Mouse (Mus musculus) kidney, adult 8-10 months (tissue): ENCODE measurements around the gene Kansl1.
A peak's percentile ranks its signal among the peaks of the same experiment; 100 is the strongest.

Source experiments
- DNase-seq, 2 experiments: peaks; one replicate each; pipeline ENCODE4 v3.0.0; 2022

The Kansl1 gene

GRCm38 (mm10) chr11:104303088-104303960 lies 165.3 kb downstream of the Kansl1 start:
- no peak for DNase-seq

- DNase-seq: no peak
Measured at GRCm38 (mm10) chr11:104302628-104303027, 166.0 kb downstream of the Kansl1 start.

- DNase-seq: no peak
Measured at GRCm38 (mm10) chr11:104297671-104298070, 171.0 kb downstream of the Kansl1 start.

DNA sequence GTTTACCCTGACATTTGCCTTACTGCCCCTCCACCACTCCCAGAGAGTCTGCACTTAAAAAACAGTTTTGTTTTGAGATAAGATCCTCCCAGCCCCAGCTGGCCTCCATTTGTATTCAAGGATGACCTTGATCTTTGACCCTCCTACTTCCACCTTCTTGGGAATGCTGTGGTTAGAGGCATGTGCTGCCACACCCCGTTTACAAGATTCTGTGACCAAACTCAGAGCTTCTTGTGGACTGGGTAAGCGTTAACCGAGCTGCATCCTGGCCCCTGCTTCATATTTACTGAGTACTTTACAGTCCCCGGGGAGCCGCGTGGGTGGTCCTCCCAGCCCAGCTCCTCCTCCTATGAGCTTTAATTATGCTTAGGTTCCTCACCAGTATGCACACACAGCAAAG lies 173.0 kb downstream of the Kansl1 start:
- DNase-seq: no peak

GRCm38 (mm10) chr11:104295145-104295544 lies 173.5 kb downstream of the Kansl1 start:
- no peak for DNase-seq

GRCm38 (mm10) chr11:104293241-104293640 lies 175.4 kb downstream of the Kansl1 start:
- no peak for DNase-seq

GRCm38 (mm10) chr11:104292443-104293220 lies 176.0 kb downstream of the Kansl1 start:
- no peak for DNase-seq

DNA sequence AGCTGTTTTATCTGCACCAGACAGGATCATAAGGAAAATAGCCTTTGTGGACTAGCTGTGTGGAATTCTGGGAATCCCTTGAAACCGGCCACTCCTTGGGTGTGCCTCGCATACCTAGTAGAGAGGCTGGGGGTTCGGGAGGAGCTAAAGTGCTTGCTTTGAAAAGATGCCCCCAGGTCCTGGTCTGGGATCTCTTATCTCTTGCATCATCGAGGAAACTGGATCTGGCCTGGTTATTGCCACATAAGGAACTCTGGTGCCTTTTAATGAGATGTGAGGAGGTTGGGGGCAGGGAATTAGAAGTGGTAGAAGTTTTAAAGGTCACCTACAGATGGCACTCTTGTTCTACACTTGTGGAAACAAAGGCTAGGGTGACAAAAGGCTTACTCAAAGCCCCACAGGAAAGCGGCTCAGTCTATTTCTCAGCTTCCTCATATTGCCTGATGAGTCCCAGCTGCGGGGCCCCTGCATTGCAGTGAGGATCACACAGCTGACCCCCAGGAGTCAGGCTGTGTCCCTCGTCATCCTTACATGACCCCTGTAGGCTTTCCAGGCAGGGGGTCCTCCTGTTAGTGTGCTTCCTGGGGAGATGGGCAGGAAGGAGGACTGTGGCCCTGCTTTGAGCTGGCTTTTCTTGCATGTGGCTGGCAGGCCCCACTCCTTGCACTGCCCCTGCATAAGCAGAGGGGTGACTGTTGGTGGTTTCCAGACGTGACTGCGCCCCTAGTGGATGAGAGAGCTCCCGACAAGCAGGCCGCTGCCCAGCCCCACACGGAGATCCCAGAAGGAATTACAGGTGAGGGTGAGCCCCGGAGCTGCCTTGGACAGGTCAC lies 179.2 kb downstream of the Kansl1 start:
- DNase-seq: peak; percentile 62 to 70

GRCm38 (mm10) chr11:104288835-104289198 lies 179.8 kb downstream of the Kansl1 start:
- DNase-seq: peak; percentile 58 to 63

DNA sequence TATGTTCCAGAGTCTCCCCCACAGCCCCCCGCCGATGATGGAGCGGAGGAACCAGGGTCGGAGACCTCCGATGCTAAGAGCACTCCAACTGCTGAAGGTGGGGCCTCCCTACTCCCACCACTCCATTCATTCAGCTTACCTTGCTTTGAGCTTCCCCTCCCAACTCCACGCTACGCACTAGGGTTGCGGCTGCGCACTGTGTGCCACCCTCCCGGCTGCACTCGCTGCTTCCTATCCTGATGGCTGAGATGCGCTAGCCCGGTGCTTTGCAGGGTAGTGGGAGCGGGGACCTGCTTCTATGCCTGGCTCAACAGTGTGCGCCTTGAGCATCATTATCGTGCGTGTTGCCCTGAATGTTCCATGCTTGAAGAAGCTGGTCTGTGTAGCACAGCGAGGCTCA lies 181.5 kb downstream of the Kansl1 start:
- no peak for DNase-seq
